Mouse (Mus musculus) left cerebral cortex, postnatal 14 days (tissue): ENCODE measurements around the gene Osbpl6. TPM values are rescaled to one million over a fixed set of nuclear protein-coding genes. Genes with fewer than 3 reads are reported as not detected.

ENCODE experiments used
- DNase-seq, 2 experiments: peaks; one replicate each; pipeline ENCODE4 v3.0.0; 2021 to 2022; ENCODE audit warnings: low spot score in 2 of 2, mixed read lengths in 1 of 2
- intact Hi-C: fragments of 180-260 bp; cut with DNase I; formaldehyde crosslinking; loops from one replicate; pipeline ENCODE4 v1.15.1; 2025
- total RNA-seq, 2 experiments: library from RNA; stranded (reverse); gene quantifications; 2 replicates each; pipeline ENCODE4 v1.2.3; 2021

Osbpl6 gene
- total RNA-seq, 2 experiments from 2014 or later, result 44.2 to 49.4 TPM

GRCm38 (mm10) chr2:76412924-76413323, 6.6 kb downstream of the Osbpl6 start:
- intact Hi-C loops, result no loop called here
- DNase-seq, result no peak

GRCm38 (mm10) chr2:76417446-76418141, 11.3 kb downstream of the Osbpl6 start:
- no peak for DNase-seq
- intact Hi-C loops, result no loop called here

- DNase-seq, result no peak
These were observed 11.8 kb downstream of the Osbpl6 start for GRCm38 (mm10) chr2:76418142-76418518.

GRCm38 (mm10) chr2:76421411-76421924, 15.2 kb downstream of the Osbpl6 start:
- intact Hi-C loops, result no loop called here
- DNase-seq, result no peak

More at GRCm38 (mm10) chr2:76418142-76418518, 11.8 kb downstream of the Osbpl6 start:
- intact Hi-C loops, result no loop called here

GRCm38 (mm10) chr2:76426816-76427215, 20.5 kb downstream of the Osbpl6 start:
- no peak for DNase-seq
- intact Hi-C loops, result no loop called here

GRCm38 (mm10) chr2:76429318-76429717, 23.0 kb downstream of the Osbpl6 start:
- intact Hi-C loops, result no loop called here
- DNase-seq, result no peak

- intact Hi-C loops, result no loop called here
- no peak for DNase-seq
These were observed 23.5 kb downstream of the Osbpl6 start for GRCm38 (mm10) chr2:76429855-76430254.

- DNase-seq, result peak in 1 of 2 experiments; percentile 19
- intact Hi-C loops, result no loop called here
These were observed 24.2 kb downstream of the Osbpl6 start for GRCm38 (mm10) chr2:76430539-76430938.

GRCm38 (mm10) chr2:76434224-76434623, 27.9 kb downstream of the Osbpl6 start:
- DNase-seq, result no peak
- intact Hi-C loops, result no loop called here

GRCm38 (mm10) chr2:76435667-76436239, 29.4 kb downstream of the Osbpl6 start:
- intact Hi-C loops, result no loop called here
- no peak for DNase-seq

GRCm38 (mm10) chr2:76437372-76437771, 31.1 kb downstream of the Osbpl6 start:
- intact Hi-C loops, result no loop called here
- DNase-seq, result peak in 1 of 2 experiments; percentile 34

- intact Hi-C loops, result no loop called here
- no peak for DNase-seq
These were observed 33.2 kb downstream of the Osbpl6 start for GRCm38 (mm10) chr2:76439540-76439939.

- DNase-seq, result no peak
These were observed 35.8 kb downstream of the Osbpl6 start for GRCm38 (mm10) chr2:76442086-76442485.

GRCm38 (mm10) chr2:76449836-76450355, 43.6 kb downstream of the Osbpl6 start:
- DNase-seq, result no peak
- intact Hi-C loops, result no loop called here

More at GRCm38 (mm10) chr2:76442086-76442485, 35.8 kb downstream of the Osbpl6 start:
- intact Hi-C loops, result no loop called here

- DNase-seq, result no peak
- intact Hi-C loops, result no loop called here
These were observed 60.4 kb downstream of the Osbpl6 start for GRCm38 (mm10) chr2:76466723-76467122.

- intact Hi-C loops, result no loop called here
- peak; percentile 44 to 47 for DNase-seq
These were observed 61.9 kb downstream of the Osbpl6 start for GRCm38 (mm10) chr2:76468204-76468603.

GRCm38 (mm10) chr2:76469091-76469750, 62.9 kb downstream of the Osbpl6 start:
- no peak for DNase-seq
- intact Hi-C loops, result no loop called here

GRCm38 (mm10) chr2:76469751-76470099, 63.4 kb downstream of the Osbpl6 start:
- intact Hi-C loops, result no loop called here
- DNase-seq, result no peak

GRCm38 (mm10) chr2:76470391-76470790, 64.1 kb downstream of the Osbpl6 start:
- DNase-seq, result no peak
- intact Hi-C loops, result no loop called here

- intact Hi-C loops, result no loop called here
- no peak for DNase-seq
These were observed 69.5 kb downstream of the Osbpl6 start for GRCm38 (mm10) chr2:76475788-76476187.
